Mouse (Mus musculus): Measurements from ENCODE around the gene Slc39a7. TPM values are rescaled to one million over a fixed set of nuclear protein-coding genes. Genes with fewer than 3 reads are reported as not detected.

Slc39a7 gene
- polyA plus RNA-seq, 2 experiments = 132 to 197 TPM

GRCm38 (mm10) chr17:34036647-34037046 lies 5.2 kb upstream of the Slc39a7 start:
- no peak for DNase-seq (ENCODE audit: low spot score)
- Histone ChIP-seq H3K4me3 (replicated peaks; ENCODE audit: low read length) (no peak overlapping the region), H3K9ac (ENCODE audit: low read depth, low read length, severe bottlenecking) (no peak overlapping the region), H3K9me3 (ENCODE audit: control insufficient read depth, low read length) (no peaks in the 10 kb centered on the region), H3K4me1 (ENCODE audit: control insufficient read depth, insufficient read depth, low read length) (peaks cover 27% of the 10 kb centered on the region), H3K4me2 (replicated peaks; ENCODE audit: low read depth, low read length, severe bottlenecking) (no peak overlapping the region), H3K27me3 (ENCODE audit: control insufficient read depth, insufficient read depth, low read length) (no peaks in the 10 kb centered on the region), H3K27ac (replicated peaks; ENCODE audit: low read depth, low read length) (no peak overlapping the region), H3K36me3 (ENCODE audit: control insufficient read depth, insufficient read depth, low read length) (peaks cover 47% of the 10 kb centered on the region)
- WGBS = 87% methylated on average over 10 of the region's 10 CpGs
- no peak for TF ChIP-seq POLR2A (IDR thresholded peaks at IDR 0.05; ENCODE audit: borderline replicate concordance, extremely low read depth, insufficient read depth, insufficient read length)
- no peak for ATAC-seq (ENCODE audit: low FRiP score, low read depth)

GRCm38 (mm10) chr17:34035517-34035916 lies 4.0 kb upstream of the Slc39a7 start:
- 96% methylated on average over 9 of the region's 9 CpGs for WGBS
- H3K4me3 ChIP-seq (replicated peaks; ENCODE audit: low read length) = no peak overlapping the region
- no peak for ATAC-seq (ENCODE audit: low FRiP score, low read depth)
- H3K4me1 ChIP-seq (ENCODE audit: control insufficient read depth, insufficient read depth, low read length) = peaks cover 27% of the 10 kb centered on the region
- no peaks in the 10 kb centered on the region for H3K27me3 ChIP-seq (ENCODE audit: control insufficient read depth, insufficient read depth, low read length)
- no peak overlapping the region for H3K4me2 ChIP-seq (replicated peaks; ENCODE audit: low read depth, low read length, severe bottlenecking)
- TF ChIP-seq POLR2A (IDR thresholded peaks at IDR 0.05; ENCODE audit: borderline replicate concordance, extremely low read depth, insufficient read depth, insufficient read length) = no peak
- no peak for DNase-seq (ENCODE audit: low spot score)
- H3K9me3 ChIP-seq (ENCODE audit: control insufficient read depth, low read length) = no peaks in the 10 kb centered on the region
- no peak overlapping the region for H3K9ac ChIP-seq (ENCODE audit: low read depth, low read length, severe bottlenecking)
- H3K36me3 ChIP-seq (ENCODE audit: control insufficient read depth, insufficient read depth, low read length) = peaks cover 49% of the 10 kb centered on the region
- H3K27ac ChIP-seq (replicated peaks; ENCODE audit: low read depth, low read length) = no peak overlapping the region

- Histone ChIP-seq H3K4me3 (replicated peaks; ENCODE audit: low read length) (no peak overlapping the region), H3K27ac (replicated peaks; ENCODE audit: low read depth, low read length) (no peak overlapping the region), H3K9ac (ENCODE audit: low read depth, low read length, severe bottlenecking) (no peak overlapping the region), H3K4me1 (ENCODE audit: control insufficient read depth, insufficient read depth, low read length) (peaks cover 31% of the 10 kb centered on the region), H3K4me2 (replicated peaks; ENCODE audit: low read depth, low read length, severe bottlenecking) (no peak overlapping the region), H3K36me3 (ENCODE audit: control insufficient read depth, insufficient read depth, low read length) (peaks cover 63% of the 10 kb centered on the region), H3K9me3 (ENCODE audit: control insufficient read depth, low read length) (no peaks in the 10 kb centered on the region), H3K27me3 (ENCODE audit: control insufficient read depth, insufficient read depth, low read length) (no peaks in the 10 kb centered on the region)
- 85% methylated on average over 10 of the region's 10 CpGs for WGBS
- no peak for DNase-seq (ENCODE audit: low spot score)
- ATAC-seq (ENCODE audit: low FRiP score, low read depth) = no peak
- TF ChIP-seq POLR2A (IDR thresholded peaks at IDR 0.05; ENCODE audit: borderline replicate concordance, extremely low read depth, insufficient read depth, insufficient read length) = no peak
These were observed 2.6 kb upstream of the Slc39a7 start for GRCm38 (mm10) chr17:34034064-34034463.

- no peak for DNase-seq (ENCODE audit: low spot score)
- Histone ChIP-seq H3K27me3 (ENCODE audit: control insufficient read depth, insufficient read depth, low read length) (no peaks in the 10 kb centered on the region), H3K9me3 (ENCODE audit: control insufficient read depth, low read length) (no peaks in the 10 kb centered on the region), H3K27ac (replicated peaks; ENCODE audit: low read depth, low read length) (no peak overlapping the region), H3K4me3 (replicated peaks; ENCODE audit: low read length) (peak overlapping the region; percentile 89), H3K4me2 (replicated peaks; ENCODE audit: low read depth, low read length, severe bottlenecking) (peak overlapping the region; percentile 89; the same call in 1 of the 2 replicates), H3K36me3 (ENCODE audit: control insufficient read depth, insufficient read depth, low read length) (peaks cover 69% of the 10 kb centered on the region), H3K4me1 (ENCODE audit: control insufficient read depth, insufficient read depth, low read length) (peaks cover 24% of the 10 kb centered on the region), H3K9ac (ENCODE audit: low read depth, low read length, severe bottlenecking) (peak overlapping the region; percentile 96; the same call in 1 of the 2 replicates)
- WGBS = 90% methylated on average over 9 of the region's 9 CpGs
- no peak for ATAC-seq (ENCODE audit: low FRiP score, low read depth)
- no peak for TF ChIP-seq POLR2A (IDR thresholded peaks at IDR 0.05; ENCODE audit: borderline replicate concordance, extremely low read depth, insufficient read depth, insufficient read length)
These were observed 2.0 kb upstream of the Slc39a7 start for GRCm38 (mm10) chr17:34033441-34033840.

GRCm38 (mm10) chr17:34032806-34033205 lies 1.3 kb upstream of the Slc39a7 start:
- WGBS = 49% methylated on average over 9 of the region's 9 CpGs

More at GRCm38 (mm10) chr17:34032806-34033205, 1.3 kb upstream of the Slc39a7 start:
- peaks cover 71% of the 10 kb centered on the region for H3K36me3 ChIP-seq (ENCODE audit: control insufficient read depth, insufficient read depth, low read length)
- peak overlapping the region; percentile 96 for H3K9ac ChIP-seq (ENCODE audit: low read depth, low read length, severe bottlenecking)
- no peak for DNase-seq (ENCODE audit: low spot score)
- H3K4me3 ChIP-seq (replicated peaks; ENCODE audit: low read length) = peak overlapping the region; percentile 89
- TF ChIP-seq POLR2A (IDR thresholded peaks at IDR 0.05; ENCODE audit: borderline replicate concordance, extremely low read depth, insufficient read depth, insufficient read length) = no peak
- H3K9me3 ChIP-seq (ENCODE audit: control insufficient read depth, low read length) = no peaks in the 10 kb centered on the region
- H3K27ac ChIP-seq (replicated peaks; ENCODE audit: low read depth, low read length) = no peak overlapping the region
- H3K4me1 ChIP-seq (ENCODE audit: control insufficient read depth, insufficient read depth, low read length) = peaks cover 21% of the 10 kb centered on the region
- no peaks in the 10 kb centered on the region for H3K27me3 ChIP-seq (ENCODE audit: control insufficient read depth, insufficient read depth, low read length)
- H3K4me2 ChIP-seq (replicated peaks; ENCODE audit: low read depth, low read length, severe bottlenecking) = peak overlapping the region; percentile 89
- ATAC-seq (ENCODE audit: low FRiP score, low read depth) = no peak

All from limb, embryonic 14.5 days (tissue).